Mouse (Mus musculus): ENCODE results near the gene Zcchc10. TPM values are rescaled to one million over a fixed set of nuclear protein-coding genes. Genes with fewer than 3 reads are reported as not detected.

Gene Zcchc10
- 24.2 TPM for total RNA-seq (2023)

DNA sequence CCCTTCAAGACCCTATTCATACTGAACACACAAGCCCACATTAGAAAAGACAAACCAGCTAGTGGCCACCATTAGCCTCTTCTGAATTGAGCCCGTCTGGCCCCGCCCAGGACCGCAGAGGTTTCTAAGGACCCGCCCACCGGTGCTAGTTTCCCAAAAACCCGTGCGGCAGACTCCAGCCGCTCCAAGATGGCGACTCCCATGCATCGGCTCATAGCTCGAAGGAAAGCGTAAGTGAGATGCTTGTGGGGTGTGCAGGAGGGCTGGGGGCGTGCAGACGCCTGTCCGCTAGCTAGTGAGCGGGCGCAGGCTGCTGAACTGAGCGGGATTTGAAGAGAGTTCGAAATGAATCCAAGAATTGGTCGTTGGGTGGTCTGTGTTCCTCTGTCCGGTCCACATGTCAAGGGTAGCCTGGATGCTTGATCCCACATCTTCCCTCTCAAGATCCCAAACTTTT, at the start of gene Zcchc10:
TSS of gene Zcchc10 (plus strand) at position 168 of the 457 bp plus-strand sequence.

GRCm38 (mm10) chr11:53300330-53301166, 23.9 kb upstream of the Zcchc10 start, which contains the start of gene Hspa4:
Gene Hspa4 (minus strand): TSS chr11:53300457.

GRCm38 (mm10) chr11:53350291-53351223, 26.1 kb downstream of the Zcchc10 start, which contains the start of gene Aff4:
Gene Aff4 (plus strand): TSS chr11:53350833.

Other genes starting within 250 kb of the Zcchc10 start
- 122 TPM for gene Hspa4, start 24.2 kb upstream of the Zcchc10 start, total RNA-seq (2023)
- gene Aff4, start 26.2 kb downstream of the Zcchc10 start, total RNA-seq (2023) = 333 TPM
- gene Leap2, start 98.5 kb downstream of the Zcchc10 start, total RNA-seq (2023) = not detected
- gene Uqcrq, start 106.2 kb downstream of the Zcchc10 start, total RNA-seq (2023) = 136 TPM
- not detected for gene Gdf9, start 106.3 kb downstream of the Zcchc10 start, total RNA-seq (2023)
- gene Gm10447, start 132.4 kb downstream of the Zcchc10 start, total RNA-seq (2023) = not detected
- not detected for gene Shroom1, start 132.5 kb downstream of the Zcchc10 start, total RNA-seq (2023)
- gene Gm9837, start 145.8 kb downstream of the Zcchc10 start, total RNA-seq (2023) = not detected
- not detected for gene Gm9945, start 155.5 kb downstream of the Zcchc10 start, total RNA-seq (2023)
- 0.50 TPM for gene Sowaha, start 155.6 kb downstream of the Zcchc10 start, total RNA-seq (2023)
- 2.9 TPM for gene Sept8, start 194.6 kb downstream of the Zcchc10 start, total RNA-seq (2023)
- gene Kif3a, start 242.7 kb downstream of the Zcchc10 start, total RNA-seq (2023) = 6.3 TPM

All from CD4-positive naive resting alpha-beta T cell, adult 76 days (primary cell).